Mouse (Mus musculus) CD8-positive naive resting alpha-beta T cell, adult 2 months (primary cell): ENCODE measurements around the gene Fgd3.
A peak's percentile ranks its signal among the peaks of the same experiment; 100 is the strongest.

ENCODE experiments used
- DNase-seq, 2 experiments: peaks; one replicate each; pipeline ENCODE4 v3.0.0; 2022; ENCODE audit warnings: low read depth in 2 of 2, low spot score in 2 of 2

The Fgd3 gene

GRCm38 (mm10) chr13:49341831-49342722, 22.0 kb upstream of the Fgd3 start:
- no peak for DNase-seq

GRCm38 (mm10) chr13:49341012-49341830, 21.1 kb upstream of the Fgd3 start, which contains the start of gene Bicd2:
Bicd2 (plus strand) TSS chr13:49341585.
- DNase-seq, result peak; percentile 93 to 94

- no peak for DNase-seq
Observed at GRCm38 (mm10) chr13:49338893-49339546, 18.9 kb upstream of the Fgd3 start.

GRCm38 (mm10) chr13:49335077-49335982, 15.2 kb upstream of the Fgd3 start:
- DNase-seq, result no peak

- DNase-seq, result no peak
Observed at GRCm38 (mm10) chr13:49333250-49333649, 13.1 kb upstream of the Fgd3 start.

GRCm38 (mm10) chr13:49328101-49328500, 8.0 kb upstream of the Fgd3 start:
- DNase-seq, result no peak

GRCm38 (mm10) chr13:49326246-49327206, 6.4 kb upstream of the Fgd3 start:
- DNase-seq, result peak; percentile 58 to 78

- DNase-seq, result no peak
Observed at GRCm38 (mm10) chr13:49324871-49325270, 4.8 kb upstream of the Fgd3 start.

- no peak for DNase-seq
Observed at GRCm38 (mm10) chr13:49322739-49323138, 2.6 kb upstream of the Fgd3 start.

- no peak for DNase-seq
Observed at GRCm38 (mm10) chr13:49322169-49322568, 2.1 kb upstream of the Fgd3 start.

GRCm38 (mm10) chr13:49321452-49321851, 1.3 kb upstream of the Fgd3 start:
- no peak for DNase-seq

- no peak for DNase-seq
Observed at GRCm38 (mm10) chr13:49320514-49320913, 403 bp upstream of the Fgd3 start.

GRCm38 (mm10) chr13:49317914-49318313, 2.2 kb downstream of the Fgd3 start:
- no peak for DNase-seq

GRCm38 (mm10) chr13:49317508-49317907, 2.6 kb downstream of the Fgd3 start:
- DNase-seq, result no peak

- DNase-seq, result no peak
Observed at GRCm38 (mm10) chr13:49316386-49317162, 3.5 kb downstream of the Fgd3 start.

- DNase-seq, result no peak
Observed at GRCm38 (mm10) chr13:49311642-49312041, 8.5 kb downstream of the Fgd3 start.

- no peak for DNase-seq
Observed at GRCm38 (mm10) chr13:49309501-49309900, 10.6 kb downstream of the Fgd3 start.

GRCm38 (mm10) chr13:49308861-49309403, 11.2 kb downstream of the Fgd3 start:
- DNase-seq, result peak; percentile 68 to 69
